Mouse (Mus musculus): ENCODE measurements around the gene Gm42417. TPM values are rescaled to one million over a fixed set of nuclear protein-coding genes. Genes with fewer than 3 reads are reported as not detected.

Gm42417 gene
- total RNA-seq, 2 experiments from 2014 or later: 0.93 TPM; not detected in 1

DNA sequence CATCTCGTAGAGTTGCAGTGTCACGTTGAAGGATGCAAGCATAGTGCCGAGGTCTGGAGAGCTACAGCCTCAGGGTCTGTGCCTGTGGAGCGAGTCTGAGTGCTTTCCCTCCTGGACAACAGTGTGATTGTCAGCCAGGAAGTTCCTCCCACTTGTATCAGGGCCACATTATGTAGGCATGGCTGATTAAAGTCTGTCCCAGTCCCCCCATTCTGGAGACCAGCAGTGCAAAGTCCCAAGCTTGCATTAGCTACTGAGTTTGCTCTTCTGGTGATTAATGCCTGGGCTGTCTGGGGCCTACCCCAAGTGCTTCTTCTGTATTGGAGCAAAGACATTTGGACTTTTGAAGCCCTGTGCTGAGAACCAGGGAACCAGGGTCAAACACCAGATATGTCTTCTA lies 55.4 kb downstream of the Gm42417 start:
- no peak for ATAC-seq (replicated peaks; ENCODE audit: poor library complexity, severe bottlenecking)

Other genes with a start within 250 kb of the Gm42417 start
- 36.0 and 42.2 TPM in 2 replicates for gene Arid5a, start 231.7 kb downstream of the Gm42417 start, total RNA-seq (2014; fragmentation: Nextera tagmentation)
- 33.7 and 33.9 TPM in 2 replicates for gene Arid5a, start 231.7 kb downstream of the Gm42417 start, total RNA-seq (2017)
- gene Kansl3, start 170.2 kb downstream of the Gm42417 start, total RNA-seq (2014; fragmentation: Nextera tagmentation): 37.2 and 57.8 TPM in 2 replicates
- gene Kansl3, start 170.2 kb downstream of the Gm42417 start, total RNA-seq (2017): 36.9 and 40.2 TPM in 2 replicates
- not detected in 2 replicates for gene Fer1l5, start 167.1 kb downstream of the Gm42417 start, total RNA-seq (2014; fragmentation: Nextera tagmentation)
- gene Fer1l5, start 167.1 kb downstream of the Gm42417 start, total RNA-seq (2017): 0.77 TPM in 1 of 2 replicates, not detected in the other
- 21.0 and 25.0 TPM in 2 replicates for gene Lman2l, start 94.2 kb downstream of the Gm42417 start, total RNA-seq (2014; fragmentation: Nextera tagmentation)
- gene Lman2l, start 94.2 kb downstream of the Gm42417 start, total RNA-seq (2017): 5.9 and 6.3 TPM in 2 replicates
- 7.6 and 14.1 TPM in 2 replicates for gene Cnnm4, start 67.8 kb downstream of the Gm42417 start, total RNA-seq (2014; fragmentation: Nextera tagmentation)
- gene Cnnm4, start 67.8 kb downstream of the Gm42417 start, total RNA-seq (2017): 4.4 and 6.1 TPM in 2 replicates
- gene Cnnm3, start 27.6 kb downstream of the Gm42417 start, total RNA-seq (2014; fragmentation: Nextera tagmentation): 14.7 and 28.8 TPM in 2 replicates
- 9.3 and 14.4 TPM in 2 replicates for gene Cnnm3, start 27.6 kb downstream of the Gm42417 start, total RNA-seq (2017)
- 7.0 and 12.2 TPM in 2 replicates for gene Ankrd23, start 2.5 kb downstream of the Gm42417 start, total RNA-seq (2014; fragmentation: Nextera tagmentation)
- gene Ankrd23, start 2.5 kb downstream of the Gm42417 start, total RNA-seq (2017): 5.8 and 8.4 TPM in 2 replicates
- 4.9 and 6.5 TPM in 2 replicates for gene Ankrd39, start 8.0 kb upstream of the Gm42417 start, total RNA-seq (2014; fragmentation: Nextera tagmentation)
- gene Ankrd39, start 8.0 kb upstream of the Gm42417 start, total RNA-seq (2017): 3.1 and 7.2 TPM in 2 replicates
- 2.0 and 2.3 TPM in 2 replicates for gene Sema4c, start 18.9 kb upstream of the Gm42417 start, total RNA-seq (2014; fragmentation: Nextera tagmentation)
- gene Sema4c, start 18.9 kb upstream of the Gm42417 start, total RNA-seq (2017): 1.9 and 2.1 TPM in 2 replicates
- 3.6 TPM in 1 of 2 replicates, not detected in the other for gene Fam178b, start 143.8 kb upstream of the Gm42417 start, total RNA-seq (2014; fragmentation: Nextera tagmentation)
- not detected in 2 replicates for gene Fam178b, start 143.8 kb upstream of the Gm42417 start, total RNA-seq (2017)
- gene Cox5b, start 152.0 kb upstream of the Gm42417 start, total RNA-seq (2014; fragmentation: Nextera tagmentation): 609 and 614 TPM in 2 replicates
- gene Cox5b, start 152.0 kb upstream of the Gm42417 start, total RNA-seq (2017): 494 and 585 TPM in 2 replicates
- gene 4933424G06Rik, start 170.7 kb upstream of the Gm42417 start, total RNA-seq (2014; fragmentation: Nextera tagmentation): not detected in 2 replicates
- not detected in 2 replicates for gene 4933424G06Rik, start 170.7 kb upstream of the Gm42417 start, total RNA-seq (2017)
- 34.3 and 59.5 TPM in 2 replicates for gene Actr1b, start 175.0 kb upstream of the Gm42417 start, total RNA-seq (2014; fragmentation: Nextera tagmentation)
- gene Actr1b, start 175.0 kb upstream of the Gm42417 start, total RNA-seq (2017): 30.8 and 37.7 TPM in 2 replicates
- gene Zap70, start 222.4 kb upstream of the Gm42417 start, total RNA-seq (2014; fragmentation: Nextera tagmentation): not detected in 2 replicates
- gene Zap70, start 222.4 kb upstream of the Gm42417 start, total RNA-seq (2017): 0.13 TPM in 1 of 2 replicates, not detected in the other

Measured in granulocyte monocyte progenitor cell, adult 5-6 weeks (primary cell).